Mouse (Mus musculus): ENCODE results near the gene Med7. TPM values are rescaled to one million over a fixed set of nuclear protein-coding genes. Genes with fewer than 3 reads are reported as not detected.

The Med7 gene
- polyA plus RNA-seq, 1 experiment from 2014 or later, result 86.4 TPM

DNA sequence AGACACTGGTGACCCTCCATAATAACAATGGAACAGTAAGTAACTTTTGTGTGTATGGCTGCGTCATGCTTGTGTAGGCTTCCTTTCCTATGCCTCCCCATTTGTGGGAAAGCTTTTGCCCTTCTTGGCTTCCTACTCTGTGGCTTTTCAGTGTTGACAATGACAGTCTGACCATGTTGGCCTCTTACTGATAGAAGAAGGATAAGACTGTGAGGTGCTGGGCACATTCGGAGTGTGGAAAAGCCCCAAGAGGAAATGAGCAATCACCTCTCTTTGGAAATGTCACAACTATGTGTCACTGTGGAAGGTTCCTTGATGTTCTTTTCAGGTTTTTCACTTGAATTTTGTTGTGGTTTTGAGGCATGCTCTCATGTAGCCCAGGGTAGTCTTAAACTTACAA lies 30.2 kb downstream of the Med7 start:
- Histone ChIP-seq H3K9ac (no peak overlapping the region), H3K4me3 (no peak overlapping the region), H3K4me1 (no peaks in the 10 kb centered on the region), H3K36me3 (no peaks in the 10 kb centered on the region), H3K4me2 (replicated peaks) (no peak overlapping the region), H3K27ac (no peak overlapping the region), H3K9me3 (no peaks in the 10 kb centered on the region), H3K27me3 (replicated peaks) (no peaks in the 10 kb centered on the region)
- WGBS, result 94% methylated on average over 2 of the region's 2 CpGs
- ATAC-seq (ENCODE audit: low FRiP score, low read depth), result no peak

DNA sequence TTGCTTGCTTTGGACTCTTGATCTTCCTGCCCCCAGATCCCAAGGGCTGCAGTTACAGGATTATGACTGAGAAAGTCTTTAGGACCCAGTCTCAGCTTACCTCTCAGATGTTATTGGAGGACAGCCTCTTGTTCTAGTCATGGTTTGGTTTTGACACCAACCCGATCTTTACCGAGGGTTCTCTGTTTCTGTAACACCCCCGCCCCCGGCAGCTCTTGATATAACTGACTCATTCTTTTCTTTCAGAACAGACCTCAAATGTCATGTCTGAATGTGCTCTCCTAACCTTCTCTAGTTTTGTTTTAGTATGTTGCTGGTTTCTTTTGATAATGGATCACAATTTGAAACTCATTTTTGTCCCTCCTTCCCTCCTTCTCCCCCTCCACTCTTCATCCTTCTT lies 37.5 kb downstream of the Med7 start:
- H3K27ac ChIP-seq, result no peak overlapping the region
- no peak for ATAC-seq (ENCODE audit: low FRiP score, low read depth)
- H3K27me3 ChIP-seq (replicated peaks), result no peaks in the 10 kb centered on the region
- H3K4me2 ChIP-seq (replicated peaks), result no peak overlapping the region
- no peak overlapping the region for H3K4me3 ChIP-seq
- whole genome bisulfite sequencing, result 92% methylated on average over 4 of the region's 4 CpGs
- no peaks in the 10 kb centered on the region for H3K36me3 ChIP-seq
- H3K4me1 ChIP-seq, result no peaks in the 10 kb centered on the region
- H3K9me3 ChIP-seq, result no peaks in the 10 kb centered on the region
- no peak overlapping the region for H3K9ac ChIP-seq

DNA sequence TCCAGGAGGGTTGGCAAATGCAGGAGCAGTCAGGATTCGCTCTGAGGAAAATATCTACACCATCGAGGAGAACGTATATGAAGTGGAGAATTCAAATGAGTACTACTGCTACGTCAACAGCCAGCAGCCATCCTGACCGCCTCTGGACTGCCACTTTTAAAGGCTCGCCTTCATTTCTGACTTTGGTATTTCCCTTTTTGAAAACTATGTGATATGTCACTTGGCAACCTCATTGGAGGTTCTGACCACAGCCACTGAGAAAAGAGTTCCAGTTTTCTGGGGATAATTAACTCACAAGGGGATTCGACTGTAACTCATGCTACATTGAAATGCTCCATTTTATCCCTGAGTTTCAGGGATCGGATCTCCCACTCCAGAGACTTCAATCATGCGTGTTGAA lies 42.6 kb downstream of the Med7 start:
- H3K27me3 ChIP-seq (replicated peaks), result no peaks in the 10 kb centered on the region
- no peaks in the 10 kb centered on the region for H3K4me1 ChIP-seq
- WGBS, result 93% methylated on average over 9 of the region's 9 CpGs
- no peak for ATAC-seq (ENCODE audit: low FRiP score, low read depth)
- no peaks in the 10 kb centered on the region for H3K9me3 ChIP-seq
- H3K4me2 ChIP-seq (replicated peaks), result no peak overlapping the region
- H3K9ac ChIP-seq, result no peak overlapping the region
- H3K36me3 ChIP-seq, result no peaks in the 10 kb centered on the region
- no peak overlapping the region for H3K27ac ChIP-seq
- no peak overlapping the region for H3K4me3 ChIP-seq

DNA sequence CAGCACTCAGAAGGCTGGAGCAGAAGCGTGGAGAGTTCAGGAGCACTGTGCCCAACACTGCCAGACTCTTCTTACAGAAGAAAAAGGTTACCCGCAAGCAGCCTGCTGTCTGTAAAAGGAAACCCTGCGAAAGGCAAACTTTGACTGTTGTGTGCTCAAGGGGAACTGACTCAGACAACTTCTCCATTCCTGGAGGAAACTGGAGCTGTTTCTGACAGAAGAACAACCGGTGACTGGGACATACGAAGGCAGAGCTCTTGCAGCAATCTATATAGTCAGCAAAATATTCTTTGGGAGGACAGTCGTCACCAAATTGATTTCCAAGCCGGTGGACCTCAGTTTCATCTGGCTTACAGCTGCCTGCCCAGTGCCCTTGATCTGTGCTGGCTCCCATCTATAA lies 43.8 kb downstream of the Med7 start:
- ATAC-seq (ENCODE audit: low FRiP score, low read depth), result no peak

DNA sequence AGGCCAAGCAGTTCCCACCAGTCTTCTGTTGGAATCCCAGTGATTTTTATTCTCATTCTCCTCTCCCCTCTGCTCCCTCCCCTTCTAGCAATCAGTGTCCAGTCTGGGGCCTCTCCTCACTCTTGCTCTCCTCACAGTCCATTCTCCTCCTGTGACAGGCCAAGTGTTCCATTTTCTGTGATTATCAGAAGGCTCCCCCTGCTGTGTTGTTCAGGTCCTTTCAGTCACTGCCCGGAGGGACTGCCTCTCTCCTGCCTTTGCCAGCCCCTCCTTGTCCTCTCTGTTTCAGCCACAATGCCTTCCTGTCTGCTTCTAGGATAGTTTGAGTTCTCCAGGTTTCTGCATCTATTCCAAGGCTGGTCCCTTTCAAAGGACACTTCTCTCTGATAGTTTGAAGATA lies 51.5 kb downstream of the Med7 start:
- H3K4me3 ChIP-seq, result no peak overlapping the region
- H3K27ac ChIP-seq, result no peak overlapping the region
- H3K9ac ChIP-seq, result no peak overlapping the region
- no peaks in the 10 kb centered on the region for H3K36me3 ChIP-seq
- no peak for ATAC-seq (ENCODE audit: low FRiP score, low read depth)
- H3K4me1 ChIP-seq, result no peaks in the 10 kb centered on the region
- no peak overlapping the region for H3K4me2 ChIP-seq (replicated peaks)
- H3K27me3 ChIP-seq (replicated peaks), result no peaks in the 10 kb centered on the region
- no peaks in the 10 kb centered on the region for H3K9me3 ChIP-seq
- 13% methylated on average over 1 of the region's 1 CpGs for WGBS

More for the DNA sequence above, 43.8 kb downstream of the Med7 start:
- Histone ChIP-seq H3K4me1 (no peaks in the 10 kb centered on the region), H3K27ac (no peak overlapping the region), H3K36me3 (no peaks in the 10 kb centered on the region), H3K27me3 (replicated peaks) (no peaks in the 10 kb centered on the region), H3K4me2 (replicated peaks) (no peak overlapping the region), H3K4me3 (no peak overlapping the region), H3K9ac (no peak overlapping the region), H3K9me3 (no peaks in the 10 kb centered on the region)
- WGBS, result 84% methylated on average over 7 of the region's 7 CpGs

DNA sequence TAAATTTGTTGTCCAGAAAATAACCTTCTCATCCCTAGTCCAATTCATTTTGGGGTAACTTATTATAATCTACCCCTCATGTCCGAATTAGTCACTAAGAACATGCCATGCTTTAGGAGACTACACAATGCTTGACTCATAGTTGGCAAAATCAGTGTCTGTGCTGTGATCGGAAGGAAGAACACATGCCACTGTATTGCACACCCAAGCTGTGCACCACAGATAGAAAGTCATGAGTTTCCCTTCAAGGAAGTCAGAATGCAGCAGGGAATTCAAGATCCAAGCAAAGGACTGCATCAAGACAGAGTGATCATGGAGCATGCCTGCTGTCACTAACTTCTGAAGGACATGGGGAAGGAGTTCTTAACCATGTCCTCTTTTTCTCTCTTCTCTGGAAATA lies 51.9 kb downstream of the Med7 start:
- H3K27me3 ChIP-seq (replicated peaks), result no peaks in the 10 kb centered on the region
- H3K9ac ChIP-seq, result no peak overlapping the region
- no peaks in the 10 kb centered on the region for H3K9me3 ChIP-seq
- no peak for ATAC-seq (ENCODE audit: low FRiP score, low read depth)
- no peak overlapping the region for H3K4me3 ChIP-seq
- H3K36me3 ChIP-seq, result no peaks in the 10 kb centered on the region
- 85% methylated on average over 2 of the region's 2 CpGs for WGBS
- no peak overlapping the region for H3K4me2 ChIP-seq (replicated peaks)
- no peak overlapping the region for H3K27ac ChIP-seq
- H3K4me1 ChIP-seq, result no peaks in the 10 kb centered on the region

Other genes starting within 250 kb of the Med7 start
- 0.78 and 0.80 TPM in 2 replicates for gene Fndc9, start 201.4 kb upstream of the Med7 start, polyA plus RNA-seq (2016; fragmentation: Nextera tagmentation; extraction: Ambion mirVana)
- gene Cyfip2, start 124.1 kb upstream of the Med7 start, polyA plus RNA-seq (2016; fragmentation: Nextera tagmentation; extraction: Ambion mirVana), result 76.2 and 83.5 TPM in 2 replicates
- gene Itk, start 47.4 kb upstream of the Med7 start, polyA plus RNA-seq (2016; fragmentation: Nextera tagmentation; extraction: Ambion mirVana), result not detected in 2 replicates
- 0.18 TPM in 1 of 2 replicates, not detected in the other for gene Fam71b, start 40.4 kb upstream of the Med7 start, polyA plus RNA-seq (2016; fragmentation: Nextera tagmentation; extraction: Ambion mirVana)
- 0.11 and 0.19 TPM in 2 replicates for gene Havcr2, start 18.0 kb downstream of the Med7 start, polyA plus RNA-seq (2016; fragmentation: Nextera tagmentation; extraction: Ambion mirVana)
- not detected in 2 replicates for gene Gm12169, start 87.3 kb downstream of the Med7 start, polyA plus RNA-seq (2016; fragmentation: Nextera tagmentation; extraction: Ambion mirVana)
- gene BC053393, start 134.6 kb downstream of the Med7 start, polyA plus RNA-seq (2016; fragmentation: Nextera tagmentation; extraction: Ambion mirVana), result not detected in 2 replicates
- not detected in 2 replicates for gene Dppa1, start 192.3 kb downstream of the Med7 start, polyA plus RNA-seq (2016; fragmentation: Nextera tagmentation; extraction: Ambion mirVana)